Mouse (Mus musculus) heart, embryonic 16.5 days (tissue): ENCODE results near the gene Oxt. TPM values are rescaled to one million over a fixed set of nuclear protein-coding genes. Genes with fewer than 3 reads are reported as not detected.
"Not testable (repeated sequence)": the region's sequence is repeated elsewhere in the genome, so short reads cannot be mapped to it uniquely, and the experiment has no call there.

Experiments used
- ATAC-seq: fragments of 200-750 bp; cut with Nextera tagmentation; replicated peaks from 2 replicates; pipeline ENCODE4 v1.8.0; 2017; ENCODE audit warnings: moderate number of reproducible peaks; ENCODE audit not compliant: insufficient read depth, low FRiP score; ENCODE audit errors: extremely low read depth
- H3K27ac ChIP-seq: fragments of 300-500 bp; sonication (generic); 2 replicates; pipeline ENCODE4 v1.5.1; 2014; ENCODE audit warnings: mild to moderate bottlenecking, low read length, control low read depth, moderate library complexity
- H3K27me3 ChIP-seq: fragments of 300-500 bp; sonication (generic); 2 replicates; pipeline ENCODE4 v1.6.1; 2014; ENCODE audit warnings: low read length, mixed read lengths; ENCODE audit not compliant: control insufficient read depth, insufficient read depth
- H3K36me3 ChIP-seq: fragments of 300-500 bp; sonication (generic); 2 replicates; pipeline ENCODE4 v1.6.1; 2014; ENCODE audit not compliant: control insufficient read depth, insufficient read depth
- H3K4me1 ChIP-seq: fragments of 300-500 bp; sonication (generic); 2 replicates; pipeline ENCODE4 v1.6.1; 2014; ENCODE audit warnings: low read length, mixed read lengths; ENCODE audit not compliant: control insufficient read depth, insufficient read depth
- H3K4me2 ChIP-seq: fragments of 300-500 bp; sonication (generic); 2 replicates; pipeline ENCODE4 v1.6.1; 2014; ENCODE audit warnings: low read depth, mild to moderate bottlenecking, control low read depth, low read length
- H3K4me3 ChIP-seq: fragments of 300-500 bp; sonication (generic); 2 replicates; pipeline ENCODE4 v1.5.1; 2014; ENCODE audit warnings: mild to moderate bottlenecking, control low read depth, low read length
- H3K9ac ChIP-seq: fragments of 300-500 bp; sonication (generic); 2 replicates; pipeline ENCODE4 v1.6.1; 2014; ENCODE audit warnings: low read length, control low read depth
- H3K9me3 ChIP-seq: fragments of 300-500 bp; sonication (generic); replicated peaks from 2 replicates; pipeline ENCODE4 v1.6.1; 2016; ENCODE audit warnings: low read length; ENCODE audit not compliant: control insufficient read depth
- WGBS: fragments of 180-500 bp; shearing (Covaris S2); extraction: QIAGEN DNeasy Blood & Tissue Kit; methylation state at CpG from one replicate; pipeline ENCODE4 v1.1.7; 2014; 5-methylcytosine and 5-hydroxymethylcytosine counted together
- polyA plus RNA-seq: library from polyadenylated mRNA; unstranded; fragments of >200 nt; fragmentation: Nextera tagmentation; extraction: Ambion mirVana; gene quantifications from 2 replicates; pipeline ENCODE4 v1.2.1, GENCODE M21; 2015

Oxt gene
- polyA plus RNA-seq, 1 experiment from 2014 or later = not detected

DNA sequence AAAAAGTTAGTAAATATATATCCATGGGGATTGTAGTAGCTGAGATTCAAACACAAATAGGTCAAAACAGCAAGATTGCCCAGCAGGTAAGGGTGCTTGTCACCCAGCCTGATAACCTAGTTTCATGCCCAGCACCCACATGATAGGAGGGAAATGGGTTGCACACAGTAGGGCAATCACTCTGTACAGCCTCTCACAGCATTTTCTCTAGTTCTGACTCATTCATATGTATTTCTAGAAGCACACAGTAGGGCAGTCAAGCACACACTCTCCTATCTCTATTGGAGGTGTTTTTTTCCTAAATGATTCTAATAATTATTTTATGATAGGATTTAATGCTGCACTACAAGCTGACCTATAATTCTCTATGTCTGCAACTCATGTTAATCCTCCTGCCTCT lies 6.0 kb upstream of the Oxt start:
- H3K9me3 ChIP-seq = no peaks in the 10 kb centered on the region
- peaks cover under 1% of the 10 kb centered on the region for H3K4me1 ChIP-seq
- H3K9ac ChIP-seq = no peak overlapping the region
- H3K36me3 ChIP-seq = peaks cover 18% of the 10 kb centered on the region
- no peak overlapping the region for H3K4me2 ChIP-seq
- H3K27me3 ChIP-seq = 0 out of 2 replicates have a peak, but pooled peaks cover 1% of the 10 kb centered on the region
- no peak for ATAC-seq
- H3K4me3 ChIP-seq = no peak overlapping the region
- no peak overlapping the region for H3K27ac ChIP-seq

DNA sequence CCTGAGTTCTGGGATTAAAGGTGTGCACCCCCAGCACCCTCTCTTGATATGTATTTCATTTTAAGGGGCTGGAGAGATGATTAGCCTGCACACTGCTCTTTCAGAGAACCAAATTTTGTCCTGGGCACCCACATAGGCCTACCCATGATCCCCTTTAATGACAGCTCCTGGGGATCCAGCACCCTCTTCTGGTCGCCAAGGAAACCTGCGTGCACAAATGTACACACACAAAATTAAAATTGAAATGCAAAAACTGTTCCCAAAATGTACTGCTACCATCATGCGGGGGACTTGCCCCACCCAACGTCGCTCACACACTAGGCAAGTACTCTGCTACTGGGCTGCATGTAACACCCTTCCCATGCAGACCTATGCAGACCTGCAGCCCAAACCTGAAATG lies 1.0 kb upstream of the Oxt start:
- H3K9ac ChIP-seq = no peak overlapping the region
- H3K36me3 ChIP-seq = no peaks in the 10 kb centered on the region
- no peak overlapping the region for H3K4me2 ChIP-seq
- H3K4me3 ChIP-seq = no peak overlapping the region
- H3K9me3 ChIP-seq = no peaks in the 10 kb centered on the region
- no peak overlapping the region for H3K27ac ChIP-seq
- ATAC-seq = no peak
- H3K27me3 ChIP-seq = peaks cover 49% of the 10 kb centered on the region
- 84% methylated on average over 5 of the region's 5 CpGs for WGBS
- 0 out of 2 replicates have a peak, but pooled peaks cover 3% of the 10 kb centered on the region for H3K4me1 ChIP-seq

DNA sequence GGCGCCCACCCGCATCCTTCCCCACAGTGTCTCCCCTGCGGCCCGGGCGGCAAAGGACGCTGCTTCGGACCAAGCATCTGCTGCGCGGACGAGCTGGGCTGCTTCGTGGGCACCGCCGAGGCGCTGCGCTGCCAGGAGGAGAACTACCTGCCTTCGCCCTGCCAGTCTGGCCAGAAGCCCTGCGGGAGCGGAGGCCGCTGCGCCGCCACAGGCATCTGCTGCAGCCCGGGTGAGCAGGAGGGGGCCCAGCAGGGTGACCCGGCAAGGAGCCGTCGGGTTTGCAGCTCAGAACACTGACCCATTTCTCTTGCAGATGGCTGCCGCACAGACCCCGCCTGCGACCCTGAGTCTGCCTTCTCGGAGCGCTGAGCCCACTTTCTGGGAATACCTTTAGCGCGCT lies 591 bp downstream of the Oxt start:
- not testable (repeated sequence) for H3K9me3 ChIP-seq, ATAC-seq, H3K36me3 ChIP-seq, H3K27ac ChIP-seq
- peak overlapping the region; percentile 47 for H3K9ac ChIP-seq
- WGBS = 4% methylated on average over 28 of the region's 32 CpGs
- peak overlapping the region; percentile 58 for H3K4me2 ChIP-seq
- H3K4me3 ChIP-seq = peak overlapping the region; percentile 44
- H3K4me1 ChIP-seq = peaks cover 15% of the 10 kb centered on the region
- H3K27me3 ChIP-seq = peaks cover 64% of the 10 kb centered on the region

DNA sequence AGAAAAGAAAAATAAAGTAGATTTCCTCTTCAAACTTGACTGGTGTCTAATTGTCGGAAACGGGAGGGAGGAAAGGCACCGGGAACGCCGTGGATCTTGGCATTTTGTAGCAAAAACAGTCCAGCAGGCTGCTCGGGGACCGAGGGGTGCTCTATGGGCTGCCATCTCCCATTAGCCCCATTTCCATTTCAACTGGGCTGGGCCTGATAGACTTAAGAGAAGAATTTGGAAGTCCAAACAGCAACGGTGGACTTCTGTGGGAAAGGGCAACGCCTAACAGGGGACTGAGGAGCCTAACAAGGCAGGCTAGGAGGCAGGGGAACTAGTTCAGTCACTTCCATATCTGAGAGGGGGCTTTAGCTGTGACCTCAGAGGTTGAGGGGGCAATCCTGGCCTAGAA lies 1.0 kb downstream of the Oxt start:
- Histone ChIP-seq H3K4me2 (peak overlapping the region; percentile 58), H3K4me1 (peaks cover 15% of the 10 kb centered on the region), H3K27ac (no peak overlapping the region), H3K9me3 (no peaks in the 10 kb centered on the region), H3K27me3 (peaks cover 68% of the 10 kb centered on the region), H3K9ac (no peak overlapping the region), H3K4me3 (peak overlapping the region; percentile 44), H3K36me3 (no peaks in the 10 kb centered on the region)
- ATAC-seq = no peak
- 10% methylated on average over 9 of the region's 9 CpGs for WGBS

DNA sequence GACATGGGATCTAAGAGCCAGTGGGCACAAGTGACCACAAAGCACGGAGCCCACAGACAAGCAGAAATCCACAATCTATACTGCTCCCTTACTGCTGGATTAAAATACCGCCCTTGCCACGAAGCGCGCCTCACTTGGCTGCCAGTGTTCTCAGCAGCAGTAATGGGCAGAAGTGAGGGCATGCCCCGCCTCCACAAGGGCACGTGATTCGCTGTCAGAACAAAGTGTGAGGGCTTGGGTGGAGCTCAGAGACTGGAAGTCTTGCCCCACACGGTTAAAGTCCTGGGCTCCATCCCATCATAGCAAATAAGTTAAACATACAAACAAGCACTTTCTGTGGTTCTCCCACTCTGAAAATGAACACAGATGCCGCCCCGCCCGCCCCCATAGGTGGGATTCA lies 1.7 kb downstream of the Oxt start:
- no peak for ATAC-seq
- H3K9ac ChIP-seq = no peak overlapping the region
- H3K4me3 ChIP-seq = peak overlapping the region; percentile 13; the same call in 1 of the 2 replicates
- no peak overlapping the region for H3K4me2 ChIP-seq
- H3K27ac ChIP-seq = no peak overlapping the region
- H3K4me1 ChIP-seq = peaks cover 15% of the 10 kb centered on the region
- peaks cover 73% of the 10 kb centered on the region for H3K27me3 ChIP-seq
- WGBS = 7% methylated on average over 12 of the region's 12 CpGs
- no peaks in the 10 kb centered on the region for H3K36me3 ChIP-seq
- no peaks in the 10 kb centered on the region for H3K9me3 ChIP-seq

DNA sequence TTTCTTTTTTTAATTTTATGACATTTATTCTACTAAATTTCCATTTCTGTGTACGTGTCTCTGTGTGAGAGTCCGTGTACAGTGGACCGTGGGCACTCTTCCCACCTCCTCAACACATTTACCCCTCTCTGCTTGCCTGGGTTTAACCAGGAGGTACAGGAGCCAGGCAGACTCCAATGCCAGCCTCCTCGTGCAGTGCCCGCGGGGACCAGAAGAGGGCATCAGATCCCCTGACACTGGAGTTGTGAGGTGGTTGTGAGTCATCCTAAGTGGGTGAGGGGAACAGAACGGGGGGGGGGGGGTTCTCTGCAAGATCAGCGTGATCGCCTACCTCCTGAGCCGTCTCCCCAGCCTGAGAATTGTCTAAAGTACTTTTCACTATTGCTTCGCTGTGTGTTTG lies 2.2 kb downstream of the Oxt start:
- whole genome bisulfite sequencing = 7% methylated on average over 11 of the region's 11 CpGs
- no peak overlapping the region for H3K9ac ChIP-seq
- no peak overlapping the region for H3K4me3 ChIP-seq
- H3K4me1 ChIP-seq = peaks cover 15% of the 10 kb centered on the region
- peaks cover 75% of the 10 kb centered on the region for H3K27me3 ChIP-seq
- H3K9me3 ChIP-seq = no peaks in the 10 kb centered on the region
- H3K27ac ChIP-seq = no peak overlapping the region
- no peaks in the 10 kb centered on the region for H3K36me3 ChIP-seq
- ATAC-seq = no peak
- H3K4me2 ChIP-seq = no peak overlapping the region

DNA sequence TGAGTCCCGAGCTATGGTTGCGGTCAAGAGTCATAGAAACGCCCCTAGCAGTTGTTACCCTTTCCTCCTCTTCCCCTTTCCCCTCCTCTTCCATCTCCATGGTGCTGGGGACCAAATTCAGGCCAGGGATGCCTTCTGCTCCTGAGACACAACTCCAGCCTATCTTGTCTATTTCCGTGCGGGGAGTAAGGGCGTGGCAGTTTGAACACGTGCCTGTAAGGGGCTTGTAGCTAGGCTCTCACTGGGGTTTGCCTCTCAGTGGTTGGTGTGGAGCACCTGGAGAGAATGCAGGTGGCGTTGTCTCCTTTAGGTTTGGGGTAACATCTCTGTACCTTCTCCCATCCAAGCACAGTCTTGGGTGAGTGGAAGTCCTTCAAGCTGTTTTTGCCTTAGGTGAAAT lies 3.8 kb downstream of the Oxt start:
- 14% methylated on average over 8 of the region's 8 CpGs for WGBS
- Histone ChIP-seq H3K9ac (no peak overlapping the region), H3K27ac (no peak overlapping the region), H3K4me1 (peaks cover 23% of the 10 kb centered on the region), H3K4me2 (no peak overlapping the region), H3K9me3 (no peaks in the 10 kb centered on the region), H3K4me3 (no peak overlapping the region), H3K27me3 (peaks cover 78% of the 10 kb centered on the region), H3K36me3 (no peaks in the 10 kb centered on the region)
- ATAC-seq = no peak

DNA sequence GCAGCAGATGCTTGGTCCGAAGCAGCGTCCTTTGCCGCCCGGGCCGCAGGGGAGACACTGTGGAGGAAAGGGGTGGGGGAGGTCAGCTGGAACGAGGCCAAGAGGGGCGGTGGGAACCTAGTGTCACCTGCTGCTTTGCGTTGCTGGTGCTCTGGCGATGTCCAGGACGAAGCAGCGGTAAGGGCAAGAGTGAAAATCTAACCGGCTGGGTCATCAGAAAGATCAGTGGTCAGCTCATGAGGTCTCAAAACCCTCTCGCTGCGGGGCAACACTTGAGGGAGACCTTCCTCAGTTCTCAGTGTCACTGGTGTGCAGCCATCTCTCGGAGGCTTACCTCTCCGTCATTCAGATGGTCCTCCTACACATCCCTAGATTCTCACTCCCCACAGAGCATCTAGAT lies 5.2 kb downstream of the Oxt start:
- peak overlapping the region; percentile 69 for H3K4me2 ChIP-seq
- H3K9ac ChIP-seq = peak overlapping the region; percentile 52; the same call in 1 of the 2 replicates
- no peaks in the 10 kb centered on the region for H3K36me3 ChIP-seq
- WGBS = 6% methylated on average over 16 of the region's 16 CpGs
- peak overlapping the region; percentile 48 for H3K4me3 ChIP-seq
- H3K9me3 ChIP-seq = no peaks in the 10 kb centered on the region
- H3K27me3 ChIP-seq = peaks cover 65% of the 10 kb centered on the region
- ATAC-seq = no peak
- H3K4me1 ChIP-seq = peaks cover 23% of the 10 kb centered on the region
- no peak overlapping the region for H3K27ac ChIP-seq

DNA sequence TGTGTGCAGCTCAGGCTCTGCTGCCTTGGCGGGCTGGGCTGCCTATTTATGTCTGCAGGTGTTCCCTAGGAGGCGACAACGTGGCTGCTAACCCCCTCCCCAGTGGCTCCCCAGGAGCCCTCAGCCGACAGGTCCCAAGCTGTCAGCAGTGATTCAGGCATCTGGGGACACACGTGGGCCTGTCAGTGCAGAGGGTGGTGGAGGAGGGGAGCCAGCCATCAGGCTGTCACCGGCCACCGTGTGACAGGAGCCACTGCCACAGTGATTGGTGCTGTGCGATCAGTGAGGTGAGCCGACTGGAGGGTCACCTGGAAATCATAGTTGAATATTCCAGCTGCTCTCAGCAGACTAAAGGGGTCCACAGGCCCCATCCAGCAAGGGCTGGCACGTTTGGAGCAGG lies 6.6 kb downstream of the Oxt start, which contains the start of gene Avp:
TSS of gene Avp (minus strand) at position 3 of the 400 bp plus-strand sequence.
- ATAC-seq = no peak
- Histone ChIP-seq H3K27me3 (peaks cover 52% of the 10 kb centered on the region), H3K4me1 (peaks cover 23% of the 10 kb centered on the region), H3K9me3 (no peaks in the 10 kb centered on the region), H3K9ac (no peak within 1 kb of the TSS), H3K36me3 (no peaks in the 10 kb centered on the region), H3K4me2 (no peak within 1 kb of the TSS), H3K4me3 (no peak within 1 kb of the TSS), H3K27ac (no peak within 1 kb of the TSS)
- 23% methylated on average over 10 of the region's 10 CpGs for WGBS
